Mouse (Mus musculus): ENCODE measurements at regions not wholly inside any gene's neighbourhood (a gene's known extent, or its start where the extent isn't known, plus 50 kb on each side); places are given as distances from the start of the nearest gene placed in this dataset.

- no peak for DNase-seq
These were observed 2298.6 kb upstream of the Gm7489 start for GRCm38 (mm10) chr15:51586146-51586545.

GRCm38 (mm10) chr15:51591406-51592068 is 2293.2 kb upstream of the Gm7489 start:
- DNase-seq, result no peak

- no peak for DNase-seq
These were observed 2292.7 kb upstream of the Gm7489 start for GRCm38 (mm10) chr15:51592069-51592435.

- no peak for DNase-seq
These were observed 2291.9 kb upstream of the Gm7489 start for GRCm38 (mm10) chr15:51592511-51593498.

- no peak for DNase-seq
These were observed 2290.6 kb upstream of the Gm7489 start for GRCm38 (mm10) chr15:51594060-51594459.

- DNase-seq, result no peak
These were observed 2289.1 kb upstream of the Gm7489 start for GRCm38 (mm10) chr15:51595655-51596054.

- DNase-seq, result no peak
These were observed 2286.9 kb upstream of the Gm7489 start for GRCm38 (mm10) chr15:51597841-51598240.

GRCm38 (mm10) chr15:51601128-51601855 is 2283.4 kb upstream of the Gm7489 start:
- no peak for DNase-seq

- DNase-seq, result no peak
These were observed 2263.3 kb upstream of the Gm7489 start for GRCm38 (mm10) chr15:51621455-51621854.

- no peak for DNase-seq
These were observed 2257.2 kb upstream of the Gm7489 start for GRCm38 (mm10) chr15:51627463-51627862.

GRCm38 (mm10) chr15:51628518-51628917 is 2256.2 kb upstream of the Gm7489 start:
- no peak for DNase-seq

- DNase-seq, result no peak
These were observed 2252.8 kb upstream of the Gm7489 start for GRCm38 (mm10) chr15:51631881-51632280.

GRCm38 (mm10) chr15:51633068-51633467 is 2251.6 kb upstream of the Gm7489 start:
- DNase-seq, result no peak

- no peak for DNase-seq
These were observed 2250.0 kb upstream of the Gm7489 start for GRCm38 (mm10) chr15:51634726-51635125.

- DNase-seq, result no peak
These were observed 2249.4 kb upstream of the Gm7489 start for GRCm38 (mm10) chr15:51635129-51635920.

GRCm38 (mm10) chr15:51637570-51637969 is 2247.1 kb upstream of the Gm7489 start:
- DNase-seq, result no peak

- DNase-seq, result no peak
These were observed 2240.9 kb upstream of the Gm7489 start for GRCm38 (mm10) chr15:51643772-51644311.

- DNase-seq, result no peak
These were observed 2238.4 kb upstream of the Gm7489 start for GRCm38 (mm10) chr15:51646304-51646703.

GRCm38 (mm10) chr15:51652497-51652896 is 2232.2 kb upstream of the Gm7489 start:
- no peak for DNase-seq

GRCm38 (mm10) chr15:51657621-51658020 is 2227.1 kb upstream of the Gm7489 start:
- no peak for DNase-seq

GRCm38 (mm10) chr15:51668340-51668739 is 2216.4 kb upstream of the Gm7489 start:
- DNase-seq, result no peak

All from adrenal gland, adult 8-10 months (tissue).